16 mouse cellular contexts compared by ENCODE assay signal in the genomic region with DNA sequence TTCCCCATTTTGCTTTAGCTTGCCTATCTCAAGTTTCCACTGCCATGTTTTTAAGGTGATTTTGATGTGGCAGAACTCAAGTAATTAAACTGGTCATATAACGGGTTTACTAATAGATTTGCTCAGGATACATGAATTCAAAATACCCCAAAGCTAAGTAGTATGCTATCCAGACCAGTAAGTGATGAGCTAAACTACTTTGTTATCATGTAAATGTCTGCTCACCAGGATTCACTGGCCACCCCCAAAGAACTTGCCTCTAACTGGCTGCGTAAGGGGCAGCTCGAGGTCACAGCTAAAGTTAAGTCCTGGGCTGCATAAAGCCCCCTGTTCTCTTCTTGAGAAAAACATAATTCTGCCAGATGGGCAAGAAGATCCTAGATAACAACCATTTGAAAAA. TPM values are rescaled to one million over a fixed set of nuclear protein-coding genes. Genes with fewer than 3 reads are reported as not detected.
A peak's percentile ranks its signal among the peaks of the same experiment; 100 is the strongest.
DNase-seq lines count a peak whose midpoint lies in the region.
"Had no signal": no experiment of that assay in that cellular context is flagged by ENCODE, and none has a peak within 500 bp of the region (broad histone marks: within the 10 kb centered on the region; RNA-seq: fewer than 3 reads in every experiment).

No protein-coding gene starts in this region.

- intact Hi-C loops in left cerebral cortex, postnatal 25 days (cut with DNase I) = no loop called here

- peak; percentile 55 for DNase-seq in ES-CJ7 (ENCODE audit: low read depth, low spot score)
- peak; percentile 57 for DNase-seq in R1 (ENCODE audit: low read depth, low spot score)
- peak; percentile 48 for DNase-seq in ZHBTc4 (ENCODE audit: low read depth, low spot score)
- DNase-seq in thymus, postnatal 4 days = no peak
- no peak for DNase-seq in left cerebral cortex, postnatal 25 days (ENCODE audit: low spot score in 2 of 2)
- no peak for DNase-seq in B cell, adult 2 months
- DNase-seq: adrenal gland, postnatal 25 days; cerebellum, adult 11 months; cerebellum, adult 11-12 months; cerebellum, adult 18-20 months; cerebellum, adult 2 months; cerebellum, adult 8-10 months; cerebellum, adult 9-10 months; cerebellum, adult 9-11 months had no signal

RNA-seq across cellular contexts. Expression of a gene that starts 46.3 kb away (rescaled TPM):
- 100 to 1,000 TPM; 121 to 128 TPM for total RNA-seq in left cerebral cortex, postnatal 25 days (2021)
- total RNA-seq: CH12.LX, MEL had no signal

Comparison
In these comparisons a context has a peak if more than half of its experiments do, and no peak if none do; other contexts are left out.
1. DNase-seq: peak in ES-CJ7 (single experiment), R1 (single experiment) and ZHBTc4 (single experiment); none in thymus, postnatal 4 days (single experiment), left cerebral cortex, postnatal 25 days (0 of 2) and B cell, adult 2 months (0 of 2).